Mouse (Mus musculus): ENCODE data around the gene Stt3a.

Stt3a gene

DNA sequence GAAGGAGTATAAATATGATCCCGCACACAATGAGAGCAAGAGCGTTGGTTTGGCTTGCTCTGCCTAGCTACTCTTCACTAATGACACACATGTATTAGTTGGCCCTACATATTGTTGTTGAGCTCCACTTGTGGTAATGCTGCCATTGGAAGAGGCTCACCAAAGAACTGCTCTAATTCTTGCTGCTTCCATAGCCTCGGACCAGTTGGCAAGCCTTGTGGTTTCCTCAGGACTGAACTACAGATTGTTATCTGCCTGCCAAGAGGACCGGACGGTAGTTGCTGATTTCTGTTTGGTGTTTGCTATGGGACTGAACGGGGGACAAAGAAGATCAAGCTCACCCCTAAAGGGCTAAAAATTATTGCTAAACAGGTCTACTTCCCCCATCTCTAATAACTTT, 60.2 kb downstream of the Stt3a start:
- no peak for DNase-seq

DNA sequence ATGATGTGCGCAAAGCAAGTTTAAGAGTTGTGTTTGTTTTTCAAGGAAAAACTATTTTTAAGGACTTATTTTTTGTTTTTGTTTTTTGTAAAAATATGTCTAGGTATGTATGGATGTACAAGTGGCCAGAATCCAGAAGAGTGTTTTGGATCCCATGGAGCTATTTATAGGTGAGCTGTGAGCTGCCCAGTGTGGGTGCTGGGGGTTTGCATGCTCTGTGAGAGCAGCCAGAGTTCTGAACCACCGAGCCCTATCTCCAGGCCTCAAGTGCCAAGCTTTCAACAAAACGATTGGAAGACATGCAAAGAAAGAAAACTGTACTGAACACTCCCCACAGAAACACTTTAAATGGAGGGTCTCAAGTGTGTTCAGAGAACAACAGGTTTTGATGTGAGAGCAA, 61.6 kb downstream of the Stt3a start:
- no peak for DNase-seq

GRCm38 (mm10) chr9:36694276-36694675, 73.2 kb downstream of the Stt3a start:
- no peak for DNase-seq

GRCm38 (mm10) chr9:36692920-36693319, 74.6 kb downstream of the Stt3a start, which contains the start of gene Acrv1:
Gene Acrv1, plus strand, starts transcription at chr9:36693220.
- DNase-seq, result no peak

DNA sequence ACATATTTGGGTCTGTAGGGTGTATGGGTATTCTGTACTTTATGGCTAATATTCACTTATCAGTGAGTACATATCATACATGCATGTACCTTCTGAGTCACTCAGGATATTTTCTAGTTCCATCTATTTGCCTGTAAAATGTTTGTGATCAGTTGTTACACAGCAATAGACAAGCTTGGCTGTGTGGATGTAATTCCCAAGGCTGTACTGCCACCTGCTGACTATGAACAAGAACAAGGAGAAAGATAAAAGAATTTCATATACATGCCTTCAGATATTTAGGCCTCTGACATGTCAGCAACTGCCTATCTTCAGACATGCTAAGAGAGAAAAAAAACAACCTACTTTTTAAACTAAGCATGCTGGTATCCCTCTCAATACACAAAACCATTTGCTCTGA, 80.2 kb downstream of the Stt3a start:
- DNase-seq, result no peak

- DNase-seq, result no peak
Observed at GRCm38 (mm10) chr9:36681424-36681823, 86.1 kb downstream of the Stt3a start.

All from cerebellum, postnatal 36 days (tissue).